Mouse (Mus musculus) gastrocnemius, postnatal 36 days (tissue): ENCODE measurements around the gene Ticam1. TPM values are rescaled to one million over a fixed set of nuclear protein-coding genes. Genes with fewer than 3 reads are reported as not detected.
A peak's percentile ranks its signal among the peaks of the same experiment; 100 is the strongest.

Experiments used
- DNase-seq, 2 experiments: peaks; one replicate each; pipeline ENCODE4 v3.0.0; 2022
- intact Hi-C: fragments of 180-260 bp; cut with DNase I; formaldehyde crosslinking; loops from one replicate; pipeline ENCODE4 v1.15.1; 2025
- total RNA-seq, 2 experiments: library from RNA; stranded (reverse); gene quantifications; 2 replicates each; pipeline ENCODE4 v1.2.3; 2021

Gene Ticam1
- total RNA-seq, 2 experiments from 2014 or later: 2.0 to 3.2 TPM

DNA sequence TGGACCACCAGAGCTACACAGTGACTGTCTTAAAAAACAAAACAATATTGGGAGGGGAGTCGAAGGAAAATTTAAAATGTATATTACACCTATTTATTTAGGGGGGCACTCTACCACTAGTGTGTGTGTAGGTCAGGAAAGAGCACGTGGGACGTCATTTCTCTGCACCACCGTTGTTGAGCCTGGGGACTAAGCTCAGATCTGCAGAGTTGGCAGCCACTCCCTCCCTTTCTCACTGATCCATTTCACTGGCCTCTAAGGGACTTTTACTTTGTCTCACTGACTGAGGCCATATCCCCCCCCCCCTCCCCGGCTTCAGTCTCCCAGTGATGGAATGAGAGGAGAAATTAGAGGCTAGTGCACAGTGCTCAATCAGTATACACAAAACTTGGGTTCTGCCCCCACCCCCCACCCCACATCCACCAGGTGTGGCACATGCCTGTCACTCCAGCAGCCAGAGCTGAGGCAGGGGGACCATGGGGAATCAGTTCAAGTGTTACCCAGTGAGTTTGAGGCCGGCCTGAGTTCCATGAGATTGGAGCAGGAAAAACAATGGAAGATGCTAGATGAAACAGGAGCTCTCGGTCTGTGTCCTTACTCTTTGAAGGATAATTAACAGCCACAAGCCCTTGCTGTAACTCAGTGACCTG lies 15.4 kb upstream of the Ticam1 start:
- intact Hi-C loops: loop anchor here (2.0 kb wide), 1 partner anchor 15 kb away; the partner anchor contains the start of gene Ticam1
- no peak for DNase-seq

GRCm38 (mm10) chr17:56291171-56291511 lies 14.6 kb upstream of the Ticam1 start:
- peak; percentile 83 to 90 for DNase-seq
- intact Hi-C loops: loop anchor here (2.0 kb wide), 1 partner anchor 14 kb away; the partner anchor contains the start of gene Ticam1

DNA sequence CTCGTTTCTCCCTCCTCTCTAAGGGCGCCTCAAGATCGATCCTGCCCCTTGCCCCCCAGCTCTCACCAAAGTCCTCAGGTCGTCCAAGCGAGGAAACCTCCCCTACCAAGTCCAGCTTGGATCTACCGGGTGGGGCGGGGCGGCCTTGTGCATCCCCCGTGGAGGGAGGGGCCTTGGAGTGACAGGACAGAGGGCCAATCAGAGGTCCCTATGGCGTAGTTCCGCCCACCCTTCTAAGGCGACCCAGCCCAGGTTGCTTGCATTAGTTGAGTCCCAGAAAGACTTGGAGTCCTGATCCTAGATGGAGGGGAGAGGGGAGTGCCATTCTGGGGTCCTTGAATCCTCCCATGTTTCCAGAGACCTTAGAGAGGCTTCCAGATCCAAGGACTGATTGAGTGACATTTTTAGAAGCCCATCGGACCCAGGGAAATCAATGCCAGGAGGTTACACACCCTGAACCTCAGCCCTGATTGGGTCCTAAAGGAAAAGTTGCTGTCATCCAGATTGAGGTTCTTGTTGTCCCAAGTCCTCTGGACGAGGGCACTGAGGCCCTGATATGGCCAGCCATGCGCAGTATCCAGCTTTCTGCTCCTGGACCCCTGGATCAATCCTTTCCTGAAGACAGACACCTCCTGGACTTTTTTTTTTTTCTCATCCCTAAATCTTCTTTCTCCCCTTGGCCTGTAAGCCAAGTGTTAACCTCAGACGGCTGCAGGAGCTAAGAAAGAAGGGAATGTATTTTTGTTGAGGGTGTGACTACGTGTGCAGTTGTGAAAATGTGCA lies 14.0 kb upstream of the Ticam1 start:
- intact Hi-C loops: loop anchor here (2.0 kb wide), 1 partner anchor 14 kb away; the partner anchor contains the start of gene Ticam1
- DNase-seq: peak; percentile 98 to 99

DNA sequence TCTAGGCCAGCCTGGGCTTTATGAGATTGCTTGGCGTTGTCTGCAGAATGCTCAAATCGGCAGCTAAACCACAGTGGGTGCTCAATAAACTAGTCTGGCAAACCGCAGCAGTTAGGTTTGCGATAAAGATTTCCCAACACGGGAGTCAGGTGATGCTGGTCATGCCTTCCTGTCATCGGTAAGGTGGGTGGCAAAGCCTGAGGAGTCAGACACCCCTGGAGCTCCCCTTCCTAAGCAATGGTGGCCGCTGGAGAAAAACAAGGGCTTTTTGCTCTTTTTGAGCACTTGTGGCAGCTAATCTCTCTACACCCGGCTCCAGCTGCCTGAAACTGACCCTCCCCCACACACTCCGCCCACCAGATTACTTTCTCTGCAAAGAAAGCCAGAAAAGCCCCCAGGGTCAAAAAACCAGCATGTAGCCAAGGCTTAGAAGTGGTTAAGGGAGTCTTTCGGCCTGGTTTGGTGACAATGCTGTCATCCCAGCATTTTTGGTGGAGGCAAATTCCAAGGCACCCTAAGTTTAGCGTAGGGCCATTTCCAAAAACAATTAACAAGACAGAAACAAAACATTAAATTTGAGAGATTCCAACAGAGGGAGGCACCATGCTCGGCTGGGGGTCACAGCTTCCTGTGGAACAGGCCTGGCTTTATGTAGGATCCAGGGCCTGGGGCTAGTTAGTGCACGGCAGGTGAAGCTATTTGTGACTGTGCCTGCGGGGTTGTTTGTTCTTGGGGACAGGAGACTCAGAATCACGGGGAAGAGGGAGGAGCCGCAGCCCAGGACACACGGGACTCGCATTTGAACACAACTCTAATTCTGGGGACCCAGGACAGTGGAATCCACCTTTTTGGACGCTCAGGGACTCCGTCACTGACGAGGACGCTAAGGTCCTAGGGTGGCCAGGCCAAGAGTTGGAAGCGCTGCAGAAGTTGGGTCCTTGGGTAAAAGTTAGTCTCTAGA lies 13.1 kb upstream of the Ticam1 start:
- intact Hi-C loops: loop anchor here (2.0 kb wide), 1 partner anchor 13 kb away; the partner anchor contains the start of gene Ticam1
- no peak for DNase-seq

DNA sequence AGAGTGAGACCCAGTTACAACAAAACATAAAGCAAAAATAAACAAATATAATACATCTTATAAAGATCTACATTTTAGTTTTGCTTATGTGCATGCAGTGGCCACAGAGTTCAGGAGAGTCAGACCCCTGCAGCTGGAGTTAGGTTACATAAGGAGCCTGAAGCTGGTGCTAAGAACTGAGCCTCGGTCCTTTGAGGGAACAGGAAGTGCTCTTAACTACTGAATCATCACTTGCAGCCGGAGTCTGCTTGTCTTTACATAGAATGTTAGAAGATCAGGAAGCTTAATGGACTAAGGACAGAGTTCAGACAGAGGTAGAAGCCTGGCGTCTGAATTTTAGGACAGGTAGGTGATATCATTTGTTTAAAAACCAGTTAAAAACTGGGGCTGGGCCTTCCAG lies 12.3 kb upstream of the Ticam1 start:
- DNase-seq: no peak
- intact Hi-C loops: no loop called here

DNA sequence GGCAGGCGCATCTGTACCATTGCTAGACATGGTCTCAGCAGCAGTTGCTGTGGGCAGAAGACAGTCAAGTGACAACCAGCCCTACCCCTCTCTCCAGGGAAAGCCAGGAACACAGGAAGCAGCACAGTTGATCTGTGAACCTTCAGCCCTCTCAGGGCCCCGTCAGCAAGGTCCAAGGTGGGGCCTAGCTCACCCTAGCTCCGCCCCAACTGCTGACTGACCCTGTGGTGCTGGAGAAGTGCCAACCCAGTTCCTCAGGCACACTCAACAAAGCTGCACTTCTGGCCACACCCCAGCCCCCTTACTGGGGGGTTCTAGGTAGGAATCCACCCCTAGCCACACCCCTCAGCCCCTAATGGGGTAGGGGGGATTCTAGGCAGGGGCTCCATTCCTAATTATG lies 11.2 kb upstream of the Ticam1 start:
- DNase-seq: no peak
- intact Hi-C loops: no loop called here

GRCm38 (mm10) chr17:56285995-56286394 lies 9.4 kb upstream of the Ticam1 start:
- intact Hi-C loops: no loop called here
- DNase-seq: no peak

GRCm38 (mm10) chr17:56283316-56283715 lies 6.7 kb upstream of the Ticam1 start:
- intact Hi-C loops: no loop called here
- no peak for DNase-seq

DNA sequence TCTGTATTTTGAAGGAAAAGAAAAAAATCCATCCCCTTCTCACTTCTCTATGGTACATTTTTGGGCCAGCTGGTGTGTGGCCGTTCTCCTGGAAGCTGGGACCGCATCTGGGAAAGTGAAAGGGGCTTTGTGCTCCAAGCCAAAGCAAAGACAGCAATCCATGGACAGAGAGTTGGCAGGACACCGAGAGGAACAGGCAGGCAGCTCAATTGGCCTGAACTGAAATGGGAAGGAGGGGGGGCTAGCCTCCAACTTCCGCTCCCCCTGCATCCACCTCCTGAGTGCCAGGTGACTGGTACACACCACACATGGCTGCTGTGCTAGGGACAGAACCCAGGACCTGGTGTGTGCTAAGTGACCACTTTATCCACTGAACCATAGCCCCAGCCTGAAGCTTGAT lies 6.2 kb upstream of the Ticam1 start:
- intact Hi-C loops: no loop called here
- DNase-seq: no peak

- intact Hi-C loops: no loop called here
Measured at GRCm38 (mm10) chr17:56281193-56281592, 4.6 kb upstream of the Ticam1 start.

DNA sequence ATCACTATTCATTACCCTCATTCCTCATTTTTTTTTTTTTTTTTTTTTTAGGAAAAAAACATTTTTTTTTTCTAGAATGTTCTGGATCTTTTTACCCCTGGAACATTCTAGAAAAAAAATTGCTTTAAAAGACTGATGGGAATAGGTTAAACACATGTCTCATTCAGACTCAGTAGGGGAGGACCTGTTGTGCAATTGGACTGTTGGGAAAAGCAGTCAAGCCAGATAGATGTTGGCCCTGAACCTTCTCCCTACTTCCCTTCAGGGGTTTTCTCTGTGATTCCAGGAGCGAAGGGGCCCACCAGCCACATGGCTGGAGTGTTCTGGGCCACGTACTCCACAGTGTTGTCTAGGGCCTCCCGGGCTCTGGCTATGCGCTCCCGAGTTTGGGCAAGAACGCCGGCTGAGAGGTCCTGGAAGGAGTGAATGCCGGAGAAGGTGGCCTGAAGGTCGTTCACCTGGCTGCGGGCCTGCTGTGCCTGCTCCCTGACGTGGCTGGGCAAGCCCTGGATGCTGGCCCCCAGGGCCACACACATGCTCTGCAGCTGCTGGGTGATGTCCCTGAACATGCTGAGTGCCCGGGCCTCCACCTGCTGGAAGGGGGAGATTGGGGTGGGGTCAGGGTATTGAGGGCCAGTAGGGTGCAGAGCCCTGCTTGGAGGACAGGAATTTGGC lies 3.0 kb upstream of the Ticam1 start:
- intact Hi-C loops: no loop called here
- no peak for DNase-seq

More at GRCm38 (mm10) chr17:56281193-56281592, 4.6 kb upstream of the Ticam1 start:
- no peak for DNase-seq

GRCm38 (mm10) chr17:56278340-56278739 lies 1.8 kb upstream of the Ticam1 start:
- intact Hi-C loops: no loop called here
- DNase-seq: no peak

GRCm38 (mm10) chr17:56277567-56277893 lies 944 bp upstream of the Ticam1 start:
- no peak for DNase-seq

GRCm38 (mm10) chr17:56275842-56276480 lies 625 bp downstream of the Ticam1 start:
- intact Hi-C loops: loop anchor here (2.0 kb wide), 1 partner anchor 15 kb away; no protein-coding TSS in a partner anchor
- no peak for DNase-seq

More at GRCm38 (mm10) chr17:56277567-56277893, 944 bp upstream of the Ticam1 start:
- intact Hi-C loops: loop anchor here (2.0 kb wide), 1 partner anchor 13 kb away; no protein-coding TSS in a partner anchor

GRCm38 (mm10) chr17:56273986-56274385 lies 2.6 kb downstream of the Ticam1 start:
- DNase-seq: no peak
- intact Hi-C loops: no loop called here

GRCm38 (mm10) chr17:56273482-56273881 lies 3.1 kb downstream of the Ticam1 start:
- no peak for DNase-seq
- intact Hi-C loops: no loop called here

GRCm38 (mm10) chr17:56272644-56273043 lies 3.9 kb downstream of the Ticam1 start:
- DNase-seq: no peak
- intact Hi-C loops: no loop called here

DNA sequence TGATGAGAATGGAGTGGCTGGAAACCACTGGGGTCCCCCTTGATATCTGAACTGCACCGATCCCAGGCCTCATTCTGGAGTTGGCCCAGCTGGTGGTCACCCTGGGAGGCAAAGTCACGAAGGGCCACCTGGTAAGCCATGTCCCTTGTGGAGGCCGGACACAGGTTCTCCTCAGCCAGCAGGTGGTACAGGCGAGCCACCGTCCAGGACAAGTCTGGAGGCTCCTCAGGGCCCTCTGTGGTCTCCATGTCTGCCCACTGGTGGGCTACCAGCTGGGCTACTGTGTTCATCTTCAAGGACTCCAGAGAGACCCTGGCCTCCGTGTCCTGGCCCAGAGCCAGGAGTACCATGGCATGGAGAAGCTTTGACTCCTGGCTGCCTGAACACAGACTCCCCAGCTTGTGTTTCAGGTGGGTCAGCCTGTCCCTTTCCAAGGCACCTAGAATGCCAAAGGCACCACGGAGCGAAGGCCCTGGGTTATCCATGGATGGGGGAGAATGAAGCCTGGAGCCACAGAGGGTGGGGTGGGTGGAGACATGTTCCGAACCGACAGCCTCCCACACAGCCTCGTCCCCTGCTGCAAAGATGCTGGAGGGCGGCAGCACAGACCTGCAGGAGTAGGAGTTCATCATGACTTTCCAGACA lies 4.9 kb downstream of the Ticam1 start:
- intact Hi-C loops: no loop called here
- DNase-seq: no peak

DNA sequence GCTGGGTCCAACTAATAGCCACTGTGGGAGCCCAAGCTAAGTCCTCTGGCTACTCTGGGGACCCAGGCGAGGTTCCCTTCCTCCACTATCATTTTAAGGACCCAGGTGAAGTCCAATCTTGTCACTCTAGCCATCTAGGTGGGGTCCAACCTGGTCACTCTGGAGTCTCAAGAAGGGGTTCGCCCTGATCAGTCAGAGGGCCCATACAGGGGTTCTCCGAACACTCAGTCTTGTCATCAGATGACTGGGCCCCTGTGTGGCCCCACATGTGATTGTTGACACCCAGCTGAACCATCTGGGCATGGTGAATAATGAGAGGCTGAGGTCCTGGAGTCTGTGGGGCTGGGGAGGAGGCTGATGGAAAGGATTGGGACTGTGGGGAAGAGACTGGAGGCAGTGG lies 6.8 kb downstream of the Ticam1 start:
- DNase-seq: no peak
- intact Hi-C loops: no loop called here
